Mouse (Mus musculus): ENCODE data around the gene Lrriq4. TPM values are rescaled to one million over a fixed set of nuclear protein-coding genes. Genes with fewer than 3 reads are reported as not detected.

The Lrriq4 gene
- polyA plus RNA-seq, 1 experiment from 2014 or later = not detected

Other genes with a start within 250 kb of the Lrriq4 start
- gene Mecom, start 96.5 kb upstream of the Lrriq4 start, polyA plus RNA-seq (2015; fragmentation: Nextera tagmentation; extraction: Ambion mirVana) = 11.1 and 13.4 TPM in 2 replicates
- 0.17 and 0.23 TPM in 2 replicates for gene Actrt3, start 44.6 kb upstream of the Lrriq4 start, polyA plus RNA-seq (2015; fragmentation: Nextera tagmentation; extraction: Ambion mirVana)
- 35.4 and 39.6 TPM in 2 replicates for gene Mynn, start 42.4 kb upstream of the Lrriq4 start, polyA plus RNA-seq (2015; fragmentation: Nextera tagmentation; extraction: Ambion mirVana)
- 0.93 and 1.2 TPM in 2 replicates for gene Lrrc34, start 3.4 kb downstream of the Lrriq4 start, polyA plus RNA-seq (2015; fragmentation: Nextera tagmentation; extraction: Ambion mirVana)
- 0.11 TPM in 1 of 2 replicates, not detected in the other for gene Lrrc31, start 55.3 kb downstream of the Lrriq4 start, polyA plus RNA-seq (2015; fragmentation: Nextera tagmentation; extraction: Ambion mirVana)
- not detected in 2 replicates for gene Samd7, start 101.8 kb downstream of the Lrriq4 start, polyA plus RNA-seq (2015; fragmentation: Nextera tagmentation; extraction: Ambion mirVana)
- gene Sec62, start 148.4 kb downstream of the Lrriq4 start, polyA plus RNA-seq (2015; fragmentation: Nextera tagmentation; extraction: Ambion mirVana) = 92.7 and 101 TPM in 2 replicates
- gene Gpr160, start 211.4 kb downstream of the Lrriq4 start, polyA plus RNA-seq (2015; fragmentation: Nextera tagmentation; extraction: Ambion mirVana) = 0.75 and 0.90 TPM in 2 replicates